Mouse (Mus musculus): Measurements from ENCODE around the gene Mfsd5. TPM values are rescaled to one million over a fixed set of nuclear protein-coding genes. Genes with fewer than 3 reads are reported as not detected.

Mfsd5 gene
- total RNA-seq, 2 experiments from 2014 or later = 33.9 to 37.3 TPM

DNA sequence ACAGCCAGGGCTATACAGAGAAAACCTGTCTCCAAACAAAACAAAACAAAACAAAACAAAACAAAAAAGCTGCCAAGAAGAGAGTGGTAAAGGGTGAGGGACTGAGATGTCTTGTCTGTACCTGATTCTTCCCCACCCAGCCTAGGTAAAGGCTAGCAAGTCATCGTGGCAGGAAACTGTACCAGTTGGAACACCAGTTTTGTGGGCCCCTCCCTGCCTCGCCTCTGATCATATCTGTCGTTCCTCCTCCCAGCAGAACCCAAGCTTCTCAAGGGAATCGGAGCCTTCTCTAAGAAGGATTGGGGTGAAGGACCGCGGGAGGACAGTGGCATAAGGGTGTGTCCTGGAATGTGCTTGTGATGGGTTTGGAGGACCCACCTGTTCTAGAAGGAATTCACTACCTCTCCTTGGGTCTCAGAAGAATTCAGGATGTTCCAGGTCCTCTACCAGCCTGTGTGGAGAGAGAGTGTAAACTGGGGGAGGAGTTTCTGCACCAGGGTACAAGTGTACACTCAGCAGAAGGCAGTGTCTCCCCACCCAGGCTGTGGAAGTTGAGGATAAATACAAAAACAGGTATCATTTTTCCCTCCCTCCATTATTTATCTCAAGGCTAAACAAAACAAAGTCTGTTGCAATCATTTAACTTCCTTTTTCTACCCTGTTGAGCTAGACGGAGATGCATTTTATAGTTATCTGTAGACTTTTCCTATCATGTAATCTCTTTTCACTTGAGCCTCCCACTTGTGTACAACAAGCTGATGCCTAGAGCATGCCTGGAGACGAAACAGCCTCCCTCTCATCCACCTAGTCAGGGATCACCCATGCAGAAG is 3.4 kb downstream of the Mfsd5 start:
- DNase-seq = no peak

DNA sequence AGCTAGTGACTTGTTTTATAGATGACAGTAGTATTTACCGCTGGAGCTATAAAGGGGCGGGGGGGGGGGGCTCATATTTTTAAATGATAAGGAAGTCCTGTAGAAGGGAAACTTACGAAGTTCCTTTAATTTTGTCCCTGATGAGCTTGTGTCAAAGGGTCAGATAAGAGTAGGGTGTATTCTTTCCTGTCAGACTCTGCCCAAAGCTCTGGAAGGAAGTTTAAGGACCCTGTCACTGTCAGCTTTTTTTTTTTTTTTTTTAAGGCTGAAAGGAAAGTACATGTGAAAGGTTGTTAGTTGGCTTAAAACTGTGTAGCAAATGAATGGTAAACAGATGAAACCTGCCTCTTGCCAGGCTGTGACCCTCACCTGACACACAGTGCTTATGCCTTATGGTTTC is 4.4 kb downstream of the Mfsd5 start:
- DNase-seq = no peak

- no peak for DNase-seq
Measured at GRCm38 (mm10) chr15:102287395-102287794, 8.1 kb downstream of the Mfsd5 start.

GRCm38 (mm10) chr15:102295633-102296367 is 16.5 kb downstream of the Mfsd5 start, which contains the start of gene Espl1:
Gene Espl1 (plus strand): TSS chr15:102296266.
- peak; percentile 92 for DNase-seq

DNA sequence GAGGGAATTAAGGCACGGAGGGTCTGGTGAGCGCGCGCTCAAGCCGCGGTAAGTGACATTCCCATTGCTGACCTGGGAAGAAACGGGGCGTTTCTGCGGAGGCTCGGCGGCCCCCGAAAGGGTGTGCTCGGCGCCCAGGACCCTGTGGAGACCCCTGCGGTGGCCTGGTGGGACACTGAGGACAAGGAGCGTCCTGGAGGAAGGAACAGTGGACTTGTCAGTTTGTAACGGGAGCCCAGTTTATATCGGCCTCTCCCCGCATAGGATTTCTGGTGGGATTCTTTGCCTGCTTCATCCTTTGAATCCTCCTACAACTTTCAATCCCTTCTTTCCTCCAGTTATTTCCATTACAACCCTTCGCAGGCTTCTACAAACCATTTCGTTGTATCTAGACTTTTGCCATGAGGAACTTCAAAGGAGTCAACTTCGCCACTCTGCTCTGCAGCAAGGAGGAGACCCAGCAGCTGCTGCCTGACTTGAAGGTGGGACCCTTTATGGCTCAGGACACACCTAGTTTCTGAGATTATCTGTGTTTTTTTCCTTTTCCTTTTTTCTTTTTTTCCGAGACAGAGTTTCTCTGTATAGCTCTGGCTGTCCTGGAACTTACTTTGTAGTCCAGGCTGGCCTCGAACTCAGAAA is 17.2 kb downstream of the Mfsd5 start:
- no peak for DNase-seq

DNA sequence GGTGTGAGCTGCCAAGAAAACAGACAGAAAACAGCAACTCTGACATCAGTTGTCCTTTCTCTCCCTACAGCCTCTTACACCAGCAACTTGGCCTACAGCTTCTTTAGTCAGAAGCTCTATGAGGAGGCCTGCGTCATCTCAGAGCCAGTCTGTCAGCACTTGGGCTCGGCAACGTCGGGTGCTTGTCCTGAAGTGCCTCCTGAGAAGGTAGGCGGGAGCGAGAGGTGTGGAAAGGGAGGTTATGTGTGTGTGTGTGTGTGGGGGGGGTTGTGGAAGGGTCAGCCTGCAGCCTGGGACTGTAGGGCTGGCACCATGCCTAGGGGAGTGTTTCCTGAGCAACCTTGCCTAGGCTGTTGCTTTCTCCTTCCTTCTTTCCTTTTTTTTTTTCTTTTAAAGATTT is 23.3 kb downstream of the Mfsd5 start:
- no peak for DNase-seq

- DNase-seq = no peak
Measured at GRCm38 (mm10) chr15:102308717-102309116, 29.5 kb downstream of the Mfsd5 start.

DNA sequence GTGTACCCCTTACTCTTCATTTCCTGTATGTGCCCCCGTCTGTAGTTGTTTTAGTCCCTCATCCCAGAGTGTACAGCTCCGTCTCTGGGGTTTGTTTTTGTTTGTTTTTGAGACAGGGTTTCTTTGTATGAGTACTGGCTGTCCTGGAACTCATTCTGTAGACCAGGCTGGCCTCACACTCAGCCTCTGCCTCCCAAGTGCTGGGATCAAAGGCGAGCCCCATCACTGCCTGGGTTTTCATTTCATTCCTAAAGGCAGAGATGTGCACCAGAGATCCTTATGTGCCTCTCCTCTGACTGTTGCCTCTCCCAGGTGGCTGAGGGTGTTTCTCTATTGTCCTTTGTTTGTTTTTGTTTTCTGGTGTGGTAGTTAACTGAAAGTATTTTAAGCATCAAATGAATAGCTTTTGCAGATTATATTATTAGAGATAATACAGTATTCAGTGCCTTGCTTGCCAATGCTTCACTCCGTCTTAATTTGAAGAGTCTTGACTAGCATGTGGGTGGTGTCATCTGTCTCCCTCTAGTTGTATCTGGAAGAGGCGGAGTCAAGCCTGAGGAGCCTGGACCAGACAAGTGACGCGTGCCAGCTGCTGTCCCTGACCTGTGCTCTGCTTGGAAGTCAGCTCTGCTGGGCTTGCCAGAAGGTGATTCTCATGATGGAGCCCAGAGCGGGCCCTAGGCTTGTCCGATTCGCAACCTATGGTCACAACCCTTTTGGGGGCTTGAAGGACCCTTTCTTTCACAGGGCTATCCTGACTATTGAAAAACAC is 31.0 kb downstream of the Mfsd5 start:
- no peak for DNase-seq

- no peak for DNase-seq
Measured at GRCm38 (mm10) chr15:102311489-102311888, 32.2 kb downstream of the Mfsd5 start.

DNA sequence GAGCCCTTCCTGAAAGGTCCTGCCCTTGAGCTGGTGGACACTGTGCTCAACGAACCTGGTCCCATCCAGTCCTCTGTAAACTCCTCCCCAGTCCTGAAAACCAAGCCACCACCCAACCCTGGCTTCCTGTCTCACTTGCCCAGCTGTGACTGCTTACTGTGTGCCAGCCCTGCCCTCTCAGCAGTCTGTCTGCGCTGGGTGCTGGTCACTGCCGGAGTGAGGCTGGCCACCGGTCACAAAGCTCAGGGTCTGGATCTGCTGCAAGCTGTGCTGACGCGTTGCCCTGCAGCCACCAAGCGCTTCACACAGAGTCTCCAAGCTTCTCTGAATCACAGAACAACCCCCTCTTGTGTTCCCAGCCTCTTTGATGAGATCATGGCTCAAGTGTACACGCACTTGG is 36.0 kb downstream of the Mfsd5 start:
- peak in 1 of 2 experiments; percentile 32 for DNase-seq

GRCm38 (mm10) chr15:102316263-102316662 is 37.0 kb downstream of the Mfsd5 start:
- peak; percentile 61 to 62 for DNase-seq

DNA sequence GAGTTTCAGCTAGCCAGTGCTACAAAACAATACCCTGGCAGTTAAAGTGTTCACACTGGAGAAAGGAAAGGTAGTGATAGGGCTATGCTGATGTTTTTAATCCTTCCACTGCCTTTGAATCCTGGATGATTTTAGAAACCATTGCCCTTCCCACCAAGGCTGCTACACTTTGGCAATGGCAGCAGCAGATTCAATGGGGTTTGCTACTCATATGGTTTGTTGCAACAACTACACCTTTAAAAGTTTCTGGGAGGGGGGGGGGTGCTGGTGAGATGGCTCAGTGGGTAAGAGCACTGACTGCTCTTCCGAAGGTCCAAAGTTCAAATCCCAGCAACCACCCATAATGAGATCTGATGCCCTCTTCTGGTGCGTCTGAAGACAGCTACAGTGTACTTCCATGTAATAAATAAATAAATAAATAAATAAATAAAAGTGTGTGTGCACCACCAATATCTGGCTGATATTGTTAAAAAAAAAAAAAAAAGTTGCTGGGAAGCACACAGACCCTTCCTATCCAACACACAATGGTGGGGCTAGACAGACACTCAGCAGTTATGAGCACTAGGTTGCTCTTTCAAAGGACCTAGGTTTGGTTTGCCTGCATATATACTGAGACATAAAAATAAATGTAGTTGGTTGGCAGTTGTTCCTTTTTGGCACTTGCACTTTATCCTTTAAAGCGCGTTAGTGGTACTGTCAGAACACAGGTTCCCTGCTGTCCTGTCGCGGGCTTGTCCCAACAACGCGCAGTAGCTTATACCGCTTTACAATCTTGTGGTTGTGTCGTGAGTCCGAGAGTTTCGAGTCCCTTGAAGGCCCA is 45.6 kb downstream of the Mfsd5 start:
- no peak for DNase-seq

DNA sequence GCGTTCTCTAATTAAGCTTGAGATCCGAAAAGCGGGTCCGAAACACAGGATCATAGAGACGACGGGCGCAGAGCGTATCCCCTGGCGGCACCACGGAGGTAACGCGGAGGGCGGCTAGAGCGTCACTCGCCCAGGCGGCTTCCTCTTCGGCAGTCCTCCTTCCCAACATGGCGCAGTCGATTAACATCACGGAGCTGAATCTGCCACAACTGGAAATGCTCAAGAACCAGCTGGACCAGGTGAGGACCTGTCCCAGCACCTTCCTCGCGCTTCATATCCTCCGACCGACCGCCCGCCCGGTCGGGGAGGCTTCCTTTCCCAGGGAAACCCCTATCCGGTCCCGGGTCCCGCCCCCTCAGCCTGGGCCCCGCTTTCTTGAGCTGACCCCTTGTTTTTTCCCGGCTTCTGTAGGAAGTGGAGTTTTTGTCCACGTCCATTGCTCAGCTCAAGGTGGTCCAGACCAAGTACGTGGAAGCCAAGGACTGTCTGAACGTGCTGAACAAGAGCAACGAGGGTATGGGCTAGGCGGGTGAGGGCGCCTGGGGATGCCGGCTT is 46.8 kb downstream of the Mfsd5 start, which contains the start of gene Pfdn5:
TSS of gene Pfdn5 (plus strand) at position 95 of the 555 bp plus-strand sequence.
- DNase-seq = peak; percentile 87 to 89

- no peak for DNase-seq
Measured at GRCm38 (mm10) chr15:102326892-102327291, 47.6 kb downstream of the Mfsd5 start.

Other genes with a start within 250 kb of the Mfsd5 start
- gene Eif4b, start 205.7 kb upstream of the Mfsd5 start, total RNA-seq (2021) = 100 to 1,000 TPM; 179 to 182 TPM
- 10 to 100 TPM; 10.7 to 22.0 TPM for gene Tns2, start 179.0 kb upstream of the Mfsd5 start, total RNA-seq (2021)
- gene Spryd3, start 143.2 kb upstream of the Mfsd5 start, total RNA-seq (2021) = 100 to 1,000 TPM; 141 to 151 TPM
- 1 to 10 TPM; 8.2 to 8.9 TPM for gene Igfbp6, start 135.1 kb upstream of the Mfsd5 start, total RNA-seq (2021)
- under 1 TPM in 1 of 2 experiments, not detected in 1; 0.23 TPM for gene Soat2, start 128.9 kb upstream of the Mfsd5 start, total RNA-seq (2021)
- gene Zfp740, start 76.2 kb upstream of the Mfsd5 start, total RNA-seq (2021) = 10 to 100 TPM; 68.8 to 69.4 TPM
- 10 to 100 TPM; 37.1 to 39.5 TPM for gene Csad, start 74.7 kb upstream of the Mfsd5 start, total RNA-seq (2021)
- gene Itgb7, start 47.5 kb upstream of the Mfsd5 start, total RNA-seq (2021) = 1 to 10 TPM; 1.8 to 2.2 TPM
- 1 to 10 TPM; 8.3 to 10.0 TPM for gene Rarg, start 21.9 kb upstream of the Mfsd5 start, total RNA-seq (2021)
- not detected for gene Gm9918, start 8.9 kb upstream of the Mfsd5 start, total RNA-seq (2021)
- gene Espl1, start 16.8 kb downstream of the Mfsd5 start, total RNA-seq (2021) = 1 to 10 TPM; 1.4 to 1.8 TPM
- 100 to 1,000 TPM; 400 to 436 TPM for gene Pfdn5, start 46.7 kb downstream of the Mfsd5 start, total RNA-seq (2021)
- 10 to 100 TPM; 65.9 to 69.8 TPM for gene Myg1, start 52.3 kb downstream of the Mfsd5 start, total RNA-seq (2021)
- 10 to 100 TPM; 21.4 to 24.2 TPM for gene Aaas, start 71.3 kb downstream of the Mfsd5 start, total RNA-seq (2021)
- gene Sp7, start 87.7 kb downstream of the Mfsd5 start, total RNA-seq (2021) = under 1 TPM; 0.38 to 0.57 TPM
- 10 to 100 TPM; 22.4 to 23.1 TPM for gene Sp1, start 126.7 kb downstream of the Mfsd5 start, total RNA-seq (2021)
- gene Amhr2, start 165.9 kb downstream of the Mfsd5 start, total RNA-seq (2021) = under 1 TPM; 0.42 to 0.51 TPM
- gene Prr13, start 179.6 kb downstream of the Mfsd5 start, total RNA-seq (2021) = 10 to 100 TPM; 40.6 to 41.0 TPM
- gene Pcbp2, start 191.1 kb downstream of the Mfsd5 start, total RNA-seq (2021) = 100 to 1,000 TPM; 448 to 513 TPM
- not detected for gene Gm10337, start 224.3 kb downstream of the Mfsd5 start, total RNA-seq (2021)
- 100 to 1,000 TPM in 1 of 2 experiments, 10 to 100 TPM in 1; 96.4 to 103 TPM for gene Map3k12, start 237.6 kb downstream of the Mfsd5 start, total RNA-seq (2021)
- gene Tarbp2, start 238.7 kb downstream of the Mfsd5 start, total RNA-seq (2021) = 10 to 100 TPM; 32.2 to 36.9 TPM
- 1 to 10 TPM; 3.7 to 4.3 TPM for gene Npff, start 245.5 kb downstream of the Mfsd5 start, total RNA-seq (2021)